Mouse (Mus musculus) T-helper 17 cell (primary cell): Measurements from ENCODE around the gene Taf9.

Source experiments
- in situ Hi-C, 2 experiments: fragments of 300-600 bp; cut with MboI, MseI; formaldehyde crosslinking; loops; 1 replicate in 1 of 2; 2 replicates in 1 of 2; pipeline ENCODE4 v1.15.1; 2025; ENCODE audit warnings: high pct_unique_total_duplicates in 2 of 2

The Taf9 gene

DNA sequence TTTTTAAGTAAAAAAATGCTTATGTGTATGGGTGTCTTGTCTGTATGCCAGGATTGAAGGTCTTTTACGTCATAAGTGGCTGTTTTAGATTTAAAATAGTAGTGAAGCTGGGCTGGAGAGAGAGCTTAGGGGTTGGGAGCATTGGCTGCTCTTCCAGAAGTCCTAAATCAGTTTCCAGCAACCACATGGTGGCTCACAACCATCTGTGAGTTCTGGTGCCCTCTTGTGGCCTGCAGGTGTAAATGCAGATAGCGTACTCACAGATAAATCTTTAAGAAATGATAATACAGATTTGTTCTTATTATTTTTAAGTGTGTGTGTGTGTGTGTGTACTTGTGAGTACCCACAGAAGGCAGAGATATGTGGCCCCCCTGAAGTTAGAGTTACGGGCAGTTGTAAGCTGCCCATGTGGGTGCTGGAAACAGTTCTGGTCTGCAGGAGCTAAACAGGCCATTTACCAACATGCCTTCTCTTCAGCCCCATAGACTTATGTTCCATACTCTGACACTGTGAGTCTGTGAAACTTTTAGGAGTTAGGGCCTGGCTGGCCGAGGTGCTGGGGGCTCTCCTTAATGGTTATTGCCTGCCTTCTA lies 8.6 kb downstream of the Taf9 start:
- in situ Hi-C loops: loop anchor here in 1 of 2 experiments (10.0 kb wide), 2 partner anchors 165 to 1105 kb away; partner anchors contain the start of genes Gtf2h2 and Pik3r1

DNA sequence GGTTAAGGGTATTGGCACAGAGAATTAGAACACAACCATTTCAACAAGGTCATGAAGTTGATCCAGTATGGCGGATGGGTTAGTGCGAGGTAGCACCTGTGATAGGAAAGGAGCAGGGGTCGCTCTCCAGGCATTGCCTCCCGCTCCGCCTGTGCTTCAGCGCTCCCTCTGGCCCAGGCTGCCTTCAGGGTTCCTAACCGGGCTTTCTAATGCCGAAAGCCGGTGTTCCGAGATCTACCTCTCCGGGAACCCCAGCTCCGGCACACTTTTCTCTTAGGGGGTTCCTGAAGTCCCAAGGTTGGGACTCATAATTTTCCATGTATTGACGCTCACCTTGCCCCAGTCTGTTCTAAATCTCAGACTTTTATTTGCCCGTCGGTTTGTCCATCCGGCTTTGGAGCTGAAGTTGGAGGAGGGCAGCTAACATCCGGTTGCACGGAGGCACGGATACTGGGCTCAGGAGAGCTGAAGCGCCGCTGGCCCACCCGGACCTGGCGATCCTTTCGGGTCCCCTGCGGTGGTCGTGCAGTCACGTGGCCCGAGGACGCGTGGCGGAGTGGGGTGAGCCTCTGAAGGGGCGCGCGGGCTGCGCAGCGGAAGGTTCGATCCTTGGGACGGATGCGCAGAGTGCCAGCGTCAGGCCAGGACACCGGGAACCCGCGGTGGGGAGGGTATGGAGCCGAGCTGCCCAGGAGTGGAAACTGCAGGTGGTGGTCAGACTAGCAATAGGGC lies 18.1 kb downstream of the Taf9 start, which contains the start of gene Ccdc125:
Ccdc125 (plus strand) TSS at position 427 of the 732 bp plus-strand sequence.
- in situ Hi-C loops: loop anchor here (5.0 to 10.0 kb wide), 2 partner anchors 43 to 1095 kb away; partner anchors contain the start of gene Pik3r1 (in 1 of the 2)

DNA sequence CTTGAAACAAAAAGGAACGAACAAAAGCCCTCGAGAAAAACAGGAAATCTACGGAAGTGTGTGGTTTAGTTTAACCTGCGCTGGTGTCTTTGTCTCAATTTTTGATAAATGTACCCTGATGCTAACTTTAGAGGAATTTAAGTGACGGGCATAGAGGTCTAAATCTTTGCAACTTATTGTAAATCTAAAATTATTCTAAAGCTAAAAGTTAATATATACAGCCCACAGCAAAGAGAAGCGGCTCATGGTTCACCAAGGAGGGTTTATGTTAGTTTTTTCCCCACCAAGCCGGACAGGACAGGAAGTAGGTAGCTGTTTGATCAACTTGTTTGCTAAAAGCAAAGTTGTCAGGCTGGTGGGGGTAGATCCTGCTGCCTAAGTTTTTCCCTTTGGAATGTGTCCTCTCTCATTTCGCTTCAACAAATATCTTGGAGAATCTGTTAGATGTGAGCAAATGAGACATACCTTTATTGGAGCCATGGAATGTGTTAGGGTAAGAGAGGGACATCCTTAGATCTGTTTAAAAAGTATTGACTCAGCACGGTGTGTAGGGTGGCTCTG lies 18.9 kb downstream of the Taf9 start:
- in situ Hi-C loops: loop anchor here in 1 of 2 experiments (5.0 kb wide), 1 partner anchor 42 kb away; no protein-coding TSS in a partner anchor

DNA sequence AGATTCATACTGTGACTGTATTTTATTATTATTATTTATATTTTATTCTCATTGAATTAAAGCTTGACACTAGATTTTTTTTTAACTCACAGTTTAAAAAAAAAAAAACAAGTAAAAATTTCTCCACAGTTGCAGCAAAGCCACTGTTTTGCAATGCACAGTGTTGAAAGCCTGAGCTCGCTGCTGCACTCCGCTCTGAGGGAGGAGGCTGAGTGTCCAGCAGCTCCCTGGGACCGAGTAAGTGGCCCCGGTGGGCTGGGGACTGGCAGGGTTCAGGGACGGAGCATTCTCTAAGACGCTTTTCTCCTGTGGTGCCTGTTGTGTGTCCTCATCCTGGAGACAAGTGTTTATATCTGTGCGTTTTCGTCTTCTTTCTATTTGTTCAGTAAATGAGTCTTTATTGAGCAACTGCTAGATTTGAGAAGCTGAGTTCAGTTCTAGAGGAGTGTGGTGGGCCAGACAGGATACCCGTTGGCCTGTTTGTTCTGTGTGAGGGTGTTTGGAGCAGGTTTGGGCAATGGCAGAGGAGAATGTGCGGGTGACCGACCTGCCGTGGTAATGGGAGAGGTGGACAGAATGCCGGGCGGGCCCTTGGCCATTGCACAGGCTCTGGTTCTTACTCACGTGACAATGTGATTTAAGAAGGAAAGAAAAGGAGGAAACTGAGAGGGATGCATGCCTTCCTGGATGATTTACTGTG lies 24.7 kb downstream of the Taf9 start:
- in situ Hi-C loops: loop anchor here in 1 of 2 experiments (25.0 kb wide), 1 partner anchor 1961 kb away; no protein-coding TSS in a partner anchor

DNA sequence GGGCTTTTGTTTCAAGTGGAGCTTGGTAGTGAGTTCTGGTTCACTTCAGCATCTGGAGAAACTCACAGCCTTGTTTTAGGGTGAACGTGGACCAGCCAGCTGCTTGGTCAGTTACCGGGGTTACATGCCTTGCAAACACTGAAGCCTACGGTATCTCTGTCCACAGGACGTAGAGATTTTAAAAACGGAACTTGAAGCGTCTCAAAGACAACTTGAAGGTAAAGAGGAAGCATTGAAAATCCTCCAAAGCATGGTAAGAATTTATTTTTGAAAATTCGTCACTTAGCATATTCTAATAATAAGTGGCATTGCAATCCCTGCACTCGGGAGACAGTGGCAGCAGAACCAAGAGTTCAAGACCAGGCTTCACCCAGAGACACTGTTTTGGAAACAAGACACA lies 30.2 kb downstream of the Taf9 start:
- in situ Hi-C loops: loop anchor here in 1 of 2 experiments (25.0 kb wide), 1 partner anchor 1956 kb away; no protein-coding TSS in a partner anchor

DNA sequence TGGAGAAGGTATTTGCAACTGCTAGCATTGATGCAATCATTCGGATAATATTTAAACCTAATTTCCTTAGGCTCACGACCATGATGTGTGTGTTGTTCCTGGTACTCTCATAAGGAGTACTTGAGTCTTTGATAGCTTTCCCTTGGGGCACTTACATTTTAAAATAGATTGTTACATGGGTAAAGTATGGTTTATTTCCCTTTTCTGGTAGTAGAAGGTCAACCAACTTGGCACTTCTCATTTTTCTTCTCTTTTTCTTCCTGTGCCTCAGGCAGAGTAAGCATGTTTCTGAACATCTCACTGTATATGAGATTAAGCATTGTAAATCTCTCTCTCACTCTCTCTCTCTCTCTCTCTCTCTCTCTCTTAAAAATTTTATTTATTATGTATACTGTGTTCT lies 31.5 kb downstream of the Taf9 start:
- in situ Hi-C loops: loop anchor here in 1 of 2 experiments (25.0 kb wide), 1 partner anchor 1954 kb away; no protein-coding TSS in a partner anchor

DNA sequence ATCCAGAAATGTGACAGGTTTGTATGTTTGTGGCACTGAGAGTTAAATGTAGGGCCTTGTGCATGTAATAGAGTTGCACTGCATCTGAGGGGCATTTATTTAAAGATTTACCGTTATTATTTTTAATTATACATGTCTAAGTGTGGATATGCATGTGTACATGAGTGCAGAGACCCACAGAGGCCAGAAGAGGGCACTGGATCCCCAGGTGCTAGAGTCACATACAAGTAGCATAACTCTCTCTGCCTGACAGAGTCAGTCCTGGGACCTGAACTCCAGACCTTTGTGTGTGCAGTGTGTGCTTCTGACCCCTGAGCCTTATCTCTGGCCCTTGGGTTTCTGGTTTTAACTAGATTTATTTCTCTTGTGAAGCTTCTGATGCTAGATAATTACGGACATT lies 33.0 kb downstream of the Taf9 start:
- in situ Hi-C loops: loop anchor here in 1 of 2 experiments (25.0 kb wide), 1 partner anchor 1953 kb away; no protein-coding TSS in a partner anchor

DNA sequence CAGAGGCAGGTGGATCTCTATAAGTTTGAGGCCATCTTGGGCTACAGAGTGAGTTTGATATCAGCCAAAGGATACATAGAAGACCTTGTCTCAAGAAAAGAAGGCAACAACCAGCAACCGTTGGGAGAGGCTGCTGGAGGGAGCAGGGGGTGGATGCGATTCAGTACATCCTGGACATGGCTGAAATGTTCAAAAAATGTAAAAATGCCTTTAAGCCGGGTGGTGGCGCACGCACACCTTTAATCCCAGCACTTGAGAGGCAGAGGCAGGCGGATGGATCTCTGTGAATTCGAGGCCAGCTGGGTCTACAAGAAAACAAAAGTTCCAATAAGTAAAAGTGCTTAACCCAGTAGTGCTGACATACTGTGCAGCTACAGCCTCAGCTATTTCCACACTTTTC lies 36.1 kb downstream of the Taf9 start:
- in situ Hi-C loops: loop anchor here in 1 of 2 experiments (25.0 kb wide), 1 partner anchor 1950 kb away; no protein-coding TSS in a partner anchor

DNA sequence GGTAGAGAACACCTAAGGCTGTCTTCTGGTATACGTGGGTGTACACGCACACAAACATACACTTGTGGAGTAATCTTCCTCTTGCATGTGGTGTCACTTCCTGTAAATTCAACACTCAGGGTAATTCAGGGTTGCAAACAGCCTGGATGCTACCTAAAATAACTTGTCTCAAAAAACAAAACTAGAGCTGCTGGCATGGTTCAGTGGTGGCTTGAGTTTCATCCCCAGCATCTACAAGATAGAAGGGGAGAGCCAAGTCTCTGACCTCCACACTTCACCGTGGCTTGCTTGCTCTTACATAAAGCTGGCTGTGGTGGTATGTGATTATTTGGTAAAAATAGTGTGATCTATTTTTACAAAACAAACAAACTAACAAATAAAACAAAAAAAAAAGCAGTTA lies 46.2 kb downstream of the Taf9 start:
- in situ Hi-C loops: loop anchor here in 1 of 2 experiments (25.0 kb wide), 1 partner anchor 1940 kb away; no protein-coding TSS in a partner anchor

DNA sequence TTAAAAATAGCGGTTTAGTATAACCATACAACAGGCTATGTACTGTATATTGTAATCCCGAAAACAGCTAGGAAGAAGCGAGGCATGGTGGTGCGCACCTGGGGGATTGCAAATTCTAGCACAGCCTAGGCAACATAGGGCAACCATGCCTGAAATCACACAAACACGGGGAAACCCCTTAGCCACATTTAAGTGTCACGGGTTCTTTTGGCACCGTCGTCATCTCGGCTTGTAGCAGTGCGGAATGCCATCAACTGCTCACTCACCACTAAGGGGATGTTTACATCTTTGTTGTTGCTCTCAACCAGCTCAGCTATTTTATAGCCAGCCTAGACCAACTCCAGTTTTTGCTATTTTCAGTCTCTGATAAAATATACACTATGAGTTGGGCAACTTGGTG lies 47.5 kb downstream of the Taf9 start:
- in situ Hi-C loops: loop anchor here in 1 of 2 experiments (25.0 kb wide), 1 partner anchor 1938 kb away; no protein-coding TSS in a partner anchor

DNA sequence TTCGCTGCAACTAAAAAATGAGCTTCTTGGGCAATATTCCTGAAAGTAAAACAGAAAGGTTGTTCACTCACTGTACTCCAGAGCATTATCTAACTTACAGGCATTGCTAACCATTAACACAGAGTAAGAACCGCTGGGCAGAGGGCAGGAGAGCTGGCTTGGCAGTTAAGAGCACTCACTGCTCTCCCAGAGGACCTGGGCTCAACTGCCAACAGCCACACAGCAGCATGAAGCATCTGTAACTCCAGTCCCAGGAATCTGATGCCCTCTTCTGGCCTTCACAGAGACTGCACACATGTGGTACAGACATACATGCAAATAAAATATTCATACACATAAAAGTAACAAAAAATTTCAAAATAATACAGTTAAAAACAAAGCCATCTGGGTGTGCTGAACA lies 52.1 kb downstream of the Taf9 start:
- in situ Hi-C loops: no loop called here
